Mouse (Mus musculus) liver, embryonic 12.5 days (tissue): ENCODE results near the gene Zfp637. TPM values are rescaled to one million over a fixed set of nuclear protein-coding genes. Genes with fewer than 3 reads are reported as not detected.

Experiments
- ATAC-seq: fragments of 200-750 bp; cut with Nextera tagmentation; 2 replicates; pipeline ENCODE4 v1.8.0; 2017; ENCODE audit warnings: moderate number of reproducible peaks, mild to moderate bottlenecking, moderate library complexity
- H3K27ac ChIP-seq: fragments of 300-500 bp; sonication (generic); 2 replicates; pipeline ENCODE4 v1.5.1; 2016; ENCODE audit warnings: mild to moderate bottlenecking
- H3K27me3 ChIP-seq: fragments of 300-500 bp; sonication (generic); replicated peaks from 2 replicates; pipeline ENCODE4 v1.6.1; 2016; ENCODE audit warnings: mild to moderate bottlenecking, moderate library complexity
- H3K36me3 ChIP-seq: fragments of 300-500 bp; sonication (generic); 2 replicates; pipeline ENCODE4 v1.6.1; 2016; ENCODE audit warnings: mild to moderate bottlenecking, moderate library complexity
- H3K4me1 ChIP-seq: fragments of 300-500 bp; sonication (generic); 2 replicates; pipeline ENCODE4 v1.6.1; 2016
- H3K4me2 ChIP-seq: fragments of 300-500 bp; sonication (generic); 2 replicates; pipeline ENCODE4 v1.6.1; 2016; ENCODE audit warnings: mild to moderate bottlenecking, moderate library complexity
- H3K4me3 ChIP-seq: fragments of 300-500 bp; sonication (generic); 2 replicates; pipeline ENCODE4 v1.5.1; 2016; ENCODE audit warnings: mild to moderate bottlenecking, moderate library complexity
- H3K9ac ChIP-seq: fragments of 300-500 bp; sonication (generic); 2 replicates; pipeline ENCODE4 v1.6.1; 2016; ENCODE audit warnings: mild to moderate bottlenecking, moderate library complexity
- H3K9me3 ChIP-seq: fragments of 300-500 bp; sonication (generic); replicated peaks from 2 replicates; pipeline ENCODE4 v1.6.1; 2016; ENCODE audit warnings: mild to moderate bottlenecking, moderate library complexity
- WGBS: fragments of 180-500 bp; shearing (Covaris S2); methylation state at CpG from one replicate; pipeline ENCODE4 v1.1.7; 2016; ENCODE audit not compliant: insufficient replicate concordance; 5-methylcytosine and 5-hydroxymethylcytosine counted together
- polyA plus RNA-seq: library from polyadenylated mRNA; unstranded; fragments of >200 nt; fragmentation: Nextera tagmentation; extraction: Ambion mirVana; gene quantifications from 2 replicates; pipeline ENCODE4 v1.2.1, GENCODE M21; 2016

Gene Zfp637
- polyA plus RNA-seq, 1 experiment from 2014 or later: 48.6 TPM

DNA sequence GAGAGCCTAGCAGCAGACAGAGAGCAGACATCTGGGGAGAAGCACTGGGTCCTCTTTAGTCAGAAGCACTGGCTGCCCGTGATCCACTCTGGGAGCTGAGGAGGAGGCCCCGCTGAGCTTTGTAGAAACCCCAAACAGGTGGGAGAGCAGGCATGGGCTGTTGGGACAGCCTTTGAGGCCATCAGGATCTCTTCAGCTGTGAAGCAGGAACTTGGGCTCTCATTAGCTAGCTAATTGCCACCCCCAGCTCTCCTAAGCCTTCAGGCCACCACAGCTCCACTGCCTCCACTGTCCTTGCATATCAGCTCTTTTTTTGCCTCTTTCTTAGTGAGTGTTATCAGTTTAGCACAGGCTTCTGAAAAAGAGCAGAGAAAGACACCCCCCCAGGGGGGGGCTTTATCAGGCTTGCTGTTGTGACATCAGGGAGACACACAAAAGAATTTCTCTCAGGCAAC lies 47.7 kb downstream of the Zfp637 start:
- H3K27me3 ChIP-seq: no peaks in the 10 kb centered on the region
- H3K9me3 ChIP-seq: no peaks in the 10 kb centered on the region
- H3K4me1 ChIP-seq: peaks cover 73% of the 10 kb centered on the region
- peak; percentile 94 for ATAC-seq
- H3K27ac ChIP-seq: peak overlapping the region; percentile 97
- H3K4me3 ChIP-seq: peak overlapping the region; percentile 43
- H3K36me3 ChIP-seq: no peaks in the 10 kb centered on the region
- peak overlapping the region; percentile 70 for H3K9ac ChIP-seq
- peak overlapping the region; percentile 71 for H3K4me2 ChIP-seq
- WGBS: 28% methylated on average over 2 of the region's 2 CpGs

DNA sequence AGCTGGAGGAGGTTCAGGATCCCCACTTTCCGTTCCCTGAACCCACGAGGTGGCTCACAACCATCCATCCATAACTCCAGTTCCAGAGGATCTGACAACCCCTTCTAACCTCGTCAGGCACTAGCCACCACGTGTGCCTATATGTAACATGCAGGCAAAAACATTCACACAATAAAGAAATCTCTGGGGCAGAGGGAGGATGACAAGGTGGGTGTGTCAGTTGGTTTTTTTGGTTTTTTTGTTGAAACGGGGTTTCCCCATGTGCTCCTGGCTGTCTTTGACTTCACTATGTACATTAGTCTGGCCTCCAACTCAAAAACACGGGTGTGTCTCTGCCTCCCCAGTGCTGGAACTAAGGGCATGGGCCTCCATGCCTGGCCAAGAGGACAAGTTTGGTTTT lies 49.3 kb downstream of the Zfp637 start:
- no peak overlapping the region for H3K4me3 ChIP-seq
- peak overlapping the region; percentile 97; the same call in 1 of the 2 replicates for H3K27ac ChIP-seq
- no peak overlapping the region for H3K9ac ChIP-seq
- ATAC-seq: no peak
- H3K9me3 ChIP-seq: no peaks in the 10 kb centered on the region
- WGBS: 61% methylated on average over 6 of the region's 6 CpGs
- no peak overlapping the region for H3K4me2 ChIP-seq
- no peaks in the 10 kb centered on the region for H3K27me3 ChIP-seq
- peaks cover 67% of the 10 kb centered on the region for H3K4me1 ChIP-seq
- H3K36me3 ChIP-seq: no peaks in the 10 kb centered on the region

GRCm38 (mm10) chr6:117891369-117892160 lies 50.6 kb downstream of the Zfp637 start:
- Histone ChIP-seq H3K4me2 (no peak overlapping the region), H3K4me3 (no peak overlapping the region), H3K27me3 (no peaks in the 10 kb centered on the region), H3K36me3 (no peaks in the 10 kb centered on the region), H3K4me1 (peaks cover 54% of the 10 kb centered on the region), H3K9me3 (no peaks in the 10 kb centered on the region), H3K27ac (no peak overlapping the region), H3K9ac (no peak overlapping the region)
- WGBS: 56% methylated on average over 14 of the region's 14 CpGs
- no peak for ATAC-seq

- no peaks in the 10 kb centered on the region for H3K9me3 ChIP-seq
- no peak for ATAC-seq
- H3K4me1 ChIP-seq: peaks cover 47% of the 10 kb centered on the region
- no peak overlapping the region for H3K9ac ChIP-seq
- H3K4me2 ChIP-seq: no peak overlapping the region
- H3K4me3 ChIP-seq: no peak overlapping the region
- WGBS: 65% methylated on average over 3 of the region's 3 CpGs
- no peaks in the 10 kb centered on the region for H3K36me3 ChIP-seq
- H3K27ac ChIP-seq: no peak overlapping the region
- H3K27me3 ChIP-seq: no peaks in the 10 kb centered on the region
These were observed 51.4 kb downstream of the Zfp637 start for GRCm38 (mm10) chr6:117892386-117892785.

GRCm38 (mm10) chr6:117893435-117893834 lies 52.5 kb downstream of the Zfp637 start:
- Histone ChIP-seq H3K27me3 (no peaks in the 10 kb centered on the region), H3K4me3 (no peak overlapping the region), H3K4me2 (no peak overlapping the region), H3K9me3 (no peaks in the 10 kb centered on the region), H3K36me3 (no peaks in the 10 kb centered on the region), H3K9ac (no peak overlapping the region), H3K4me1 (peaks cover 36% of the 10 kb centered on the region), H3K27ac (no peak overlapping the region)
- WGBS: 84% methylated on average over 2 of the region's 2 CpGs
- ATAC-seq: no peak

Other genes with a start within 250 kb of the Zfp637 start
- 4.7 and 5.6 TPM in 2 replicates for gene Zfp239, start 20.9 kb downstream of the Zfp637 start, polyA plus RNA-seq
- gene Hnrnpf, start 59.1 kb downstream of the Zfp637 start, polyA plus RNA-seq: 702 and 711 TPM in 2 replicates
- 0.72 and 0.73 TPM in 2 replicates for gene Fxyd4, start 96.5 kb downstream of the Zfp637 start, polyA plus RNA-seq
- 0.07 TPM in 1 of 2 replicates, not detected in the other for gene Rasgef1a, start 170.3 kb downstream of the Zfp637 start, polyA plus RNA-seq